Mouse (Mus musculus): ENCODE results near the gene Mfsd4a. TPM values are rescaled to one million over a fixed set of nuclear protein-coding genes. Genes with fewer than 3 reads are reported as not detected.
A peak's percentile ranks its signal among the peaks of the same experiment; 100 is the strongest.

Mfsd4a gene
- polyA plus RNA-seq, 1 experiment from 2014 or later = 13.4 TPM

- Histone ChIP-seq H3K27ac (peak overlapping the region; percentile 100), H3K4me1 (peaks cover 35% of the 10 kb centered on the region), H3K36me3 (0 out of 2 replicates have a peak, but pooled peaks cover 2% of the 10 kb centered on the region), H3K27me3 (ENCODE audit: low read depth, poor library complexity, severe bottlenecking) (no peaks in the 10 kb centered on the region), H3K9me3 (replicated peaks) (no peaks in the 10 kb centered on the region), H3K4me3 (peak overlapping the region; percentile 90)
- under 1% methylated on average over 53 of the region's 72 CpGs for WGBS
- peak; percentile 93 for DNase-seq (ENCODE audit: low spot score)
Observed at GRCm38 (mm10) chr1:132007828-132008827, 59.7 kb downstream of the Mfsd4a start.

DNA sequence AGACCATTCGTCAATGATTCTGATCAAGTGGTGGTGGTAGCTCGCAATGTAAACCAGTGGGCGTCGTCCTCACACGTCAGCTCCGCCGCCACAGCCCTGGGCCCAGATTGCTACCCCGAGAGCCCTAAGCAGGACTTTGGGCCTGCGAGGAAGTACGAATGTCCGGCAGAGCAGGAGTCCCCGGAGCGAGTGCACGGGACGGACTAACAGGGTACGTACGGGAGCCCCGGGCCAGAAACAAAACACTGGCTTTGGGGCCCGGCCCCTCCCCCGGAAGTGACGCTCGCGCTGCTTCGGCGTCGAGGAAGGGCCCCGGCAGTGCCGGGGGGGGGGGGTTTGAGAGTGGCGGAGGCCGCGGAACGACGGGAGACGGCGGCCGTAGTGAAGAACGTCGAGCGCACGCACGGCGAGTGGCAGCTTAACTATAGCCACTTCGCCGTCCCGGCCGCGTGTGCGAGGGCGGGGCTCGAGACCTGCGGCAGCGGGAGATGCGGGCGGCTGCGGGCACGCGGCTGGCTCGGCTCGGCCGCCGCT, 60.5 kb downstream of the Mfsd4a start, which contains the start of gene Elk4:
TSS of gene Elk4 (plus strand) at position 326 of the 534 bp plus-strand sequence.
- Histone ChIP-seq H3K27ac (peak within 1 kb of the TSS; percentile 100), H3K27me3 (ENCODE audit: low read depth, poor library complexity, severe bottlenecking) (no peaks in the 10 kb centered on the region), H3K9me3 (replicated peaks) (no peaks in the 10 kb centered on the region), H3K36me3 (no peaks in the 10 kb centered on the region), H3K4me1 (peaks cover 39% of the 10 kb centered on the region), H3K4me3 (peak within 1 kb of the TSS; percentile 90)
- WGBS = under 1% methylated on average over 54 of the region's 61 CpGs
- peak; percentile 95 for DNase-seq (ENCODE audit: low spot score)

- Histone ChIP-seq H3K27ac (peak overlapping the region; percentile 100; the same call in 1 of the 2 replicates), H3K9me3 (replicated peaks) (no peaks in the 10 kb centered on the region), H3K36me3 (no peaks in the 10 kb centered on the region), H3K4me1 (peaks cover 39% of the 10 kb centered on the region), H3K27me3 (ENCODE audit: low read depth, poor library complexity, severe bottlenecking) (no peaks in the 10 kb centered on the region), H3K4me3 (peak overlapping the region; percentile 90)
- 39% methylated on average over 5 of the region's 5 CpGs for WGBS
- DNase-seq (ENCODE audit: low spot score) = no peak
Observed at GRCm38 (mm10) chr1:132006721-132007120, 61.1 kb downstream of the Mfsd4a start.

DNA sequence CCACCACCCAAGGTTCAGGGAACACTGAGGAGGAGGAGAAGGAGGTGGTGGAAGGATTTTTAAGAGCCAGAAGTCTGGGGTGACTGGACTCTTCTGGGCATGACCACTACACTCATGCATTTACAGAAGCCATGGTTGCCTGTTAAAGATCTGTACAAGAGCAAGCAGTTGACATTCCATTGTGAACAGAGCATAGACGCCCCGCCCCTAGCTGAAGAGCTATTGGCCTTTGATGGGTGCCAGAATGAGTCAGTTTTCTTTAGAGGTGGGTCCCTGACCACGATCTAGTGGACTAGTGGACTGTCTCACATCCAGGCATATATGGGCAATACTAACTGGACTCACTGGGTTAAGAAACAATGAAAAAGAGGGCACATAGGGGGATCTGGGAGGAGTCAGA, 61.8 kb downstream of the Mfsd4a start:
- Histone ChIP-seq H3K9me3 (replicated peaks) (no peaks in the 10 kb centered on the region), H3K4me1 (peaks cover 39% of the 10 kb centered on the region), H3K4me3 (no peak overlapping the region), H3K27ac (no peak overlapping the region), H3K36me3 (no peaks in the 10 kb centered on the region), H3K27me3 (ENCODE audit: low read depth, poor library complexity, severe bottlenecking) (no peaks in the 10 kb centered on the region)
- 81% methylated on average over 3 of the region's 3 CpGs for WGBS
- DNase-seq (ENCODE audit: low spot score) = no peak

- Histone ChIP-seq H3K36me3 (no peaks in the 10 kb centered on the region), H3K4me3 (no peak overlapping the region), H3K4me1 (peaks cover 39% of the 10 kb centered on the region), H3K27ac (no peak overlapping the region), H3K9me3 (replicated peaks) (no peaks in the 10 kb centered on the region), H3K27me3 (ENCODE audit: low read depth, poor library complexity, severe bottlenecking) (no peaks in the 10 kb centered on the region)
- 84% methylated on average over 1 of the region's 1 CpGs for WGBS
- no peak for DNase-seq (ENCODE audit: low spot score)
Observed at GRCm38 (mm10) chr1:132005466-132005865, 62.4 kb downstream of the Mfsd4a start.

- no peaks in the 10 kb centered on the region for H3K9me3 ChIP-seq (replicated peaks)
- H3K4me3 ChIP-seq = no peak overlapping the region
- no peaks in the 10 kb centered on the region for H3K36me3 ChIP-seq
- H3K27me3 ChIP-seq (ENCODE audit: low read depth, poor library complexity, severe bottlenecking) = no peaks in the 10 kb centered on the region
- no peak for DNase-seq (ENCODE audit: low spot score)
- no peak overlapping the region for H3K27ac ChIP-seq
- 82% methylated on average over 6 of the region's 6 CpGs for WGBS
- H3K4me1 ChIP-seq = peaks cover 36% of the 10 kb centered on the region
Observed at GRCm38 (mm10) chr1:132004574-132005180, 63.2 kb downstream of the Mfsd4a start.

DNA sequence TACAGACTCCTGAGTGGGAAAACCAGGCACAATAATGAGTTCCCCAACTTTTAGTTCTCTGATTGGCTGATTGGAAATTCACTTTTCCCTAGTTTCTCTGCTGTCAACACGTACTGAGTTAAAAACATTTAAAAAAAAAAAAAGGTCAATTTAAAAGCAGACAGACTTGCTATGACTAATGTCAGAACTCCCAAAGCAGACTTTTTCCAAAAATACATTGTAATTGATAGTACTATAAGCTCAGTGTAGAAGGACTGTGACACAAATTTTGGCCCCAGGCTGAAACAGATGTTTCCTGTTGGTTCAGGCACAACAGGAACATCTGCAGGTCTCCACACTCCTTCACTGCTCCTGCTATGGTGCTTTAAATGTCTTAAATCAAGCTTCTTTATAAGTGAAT, 64.0 kb downstream of the Mfsd4a start:
- Histone ChIP-seq H3K9me3 (replicated peaks) (no peaks in the 10 kb centered on the region), H3K4me3 (no peak overlapping the region), H3K36me3 (no peaks in the 10 kb centered on the region), H3K4me1 (peaks cover 28% of the 10 kb centered on the region), H3K27me3 (ENCODE audit: low read depth, poor library complexity, severe bottlenecking) (no peaks in the 10 kb centered on the region), H3K27ac (no peak overlapping the region)
- DNase-seq (ENCODE audit: low spot score) = no peak
- WGBS = 65% methylated on average over 1 of the region's 1 CpGs

DNA sequence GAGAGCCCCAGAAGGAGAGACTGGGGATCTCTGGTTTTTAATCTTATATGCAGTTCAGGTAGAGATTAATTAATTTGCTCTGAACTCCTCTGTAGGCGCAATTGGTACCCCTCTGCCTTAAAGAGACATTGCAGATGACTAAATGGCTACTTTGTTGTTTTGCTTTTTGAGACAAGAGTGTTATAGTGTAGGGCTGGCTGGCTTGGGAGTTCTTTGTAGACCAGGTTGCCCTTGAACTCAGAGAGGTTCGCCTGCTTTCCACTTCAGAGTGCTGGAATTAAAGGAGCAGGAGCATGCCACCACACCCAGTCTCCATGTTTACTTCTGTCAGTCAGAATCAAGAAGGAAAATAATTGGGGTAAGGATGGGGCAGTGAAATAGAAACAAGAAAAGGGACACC, 64.8 kb downstream of the Mfsd4a start:
- H3K4me3 ChIP-seq = no peak overlapping the region
- no peaks in the 10 kb centered on the region for H3K27me3 ChIP-seq (ENCODE audit: low read depth, poor library complexity, severe bottlenecking)
- 82% methylated on average over 2 of the region's 2 CpGs for WGBS

GRCm38 (mm10) chr1:132001880-132002330, 66.0 kb downstream of the Mfsd4a start:
- no peak for DNase-seq (ENCODE audit: low spot score)
- Histone ChIP-seq H3K4me1 (peaks cover 25% of the 10 kb centered on the region), H3K9me3 (replicated peaks) (no peaks in the 10 kb centered on the region), H3K27ac (no peak overlapping the region), H3K4me3 (no peak overlapping the region), H3K27me3 (ENCODE audit: low read depth, poor library complexity, severe bottlenecking) (no peaks in the 10 kb centered on the region), H3K36me3 (no peaks in the 10 kb centered on the region)
- 86% methylated on average over 4 of the region's 4 CpGs for WGBS

More for the DNA sequence above, 64.8 kb downstream of the Mfsd4a start:
- Histone ChIP-seq H3K9me3 (replicated peaks) (no peaks in the 10 kb centered on the region), H3K4me1 (peaks cover 25% of the 10 kb centered on the region), H3K36me3 (no peaks in the 10 kb centered on the region), H3K27ac (no peak overlapping the region)
- no peak for DNase-seq (ENCODE audit: low spot score)

DNA sequence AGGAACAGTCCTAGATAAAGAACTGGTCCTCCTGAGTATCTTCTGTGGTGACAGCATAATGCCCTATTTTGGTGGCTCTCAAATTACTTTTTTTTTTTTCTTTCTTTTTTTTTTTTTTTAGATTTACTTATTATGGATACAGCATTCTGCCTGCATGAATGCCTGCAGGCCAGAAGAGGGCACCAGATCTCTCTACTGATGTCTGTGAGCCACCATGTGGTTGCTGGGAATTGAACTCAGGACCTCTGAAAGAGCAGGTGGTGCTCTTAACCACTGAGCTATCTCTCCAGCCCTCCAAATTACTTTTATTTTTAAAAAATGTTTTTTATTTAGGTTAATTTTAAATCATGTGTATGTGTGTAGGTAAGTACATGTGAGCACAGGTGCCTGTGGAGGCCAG, 67.4 kb downstream of the Mfsd4a start:
- Histone ChIP-seq H3K36me3 (no peaks in the 10 kb centered on the region), H3K4me1 (peaks cover 21% of the 10 kb centered on the region), H3K9me3 (replicated peaks) (no peaks in the 10 kb centered on the region), H3K4me3 (no peak overlapping the region), H3K27me3 (ENCODE audit: low read depth, poor library complexity, severe bottlenecking) (no peaks in the 10 kb centered on the region), H3K27ac (no peak overlapping the region)
- DNase-seq (ENCODE audit: low spot score) = no peak

DNA sequence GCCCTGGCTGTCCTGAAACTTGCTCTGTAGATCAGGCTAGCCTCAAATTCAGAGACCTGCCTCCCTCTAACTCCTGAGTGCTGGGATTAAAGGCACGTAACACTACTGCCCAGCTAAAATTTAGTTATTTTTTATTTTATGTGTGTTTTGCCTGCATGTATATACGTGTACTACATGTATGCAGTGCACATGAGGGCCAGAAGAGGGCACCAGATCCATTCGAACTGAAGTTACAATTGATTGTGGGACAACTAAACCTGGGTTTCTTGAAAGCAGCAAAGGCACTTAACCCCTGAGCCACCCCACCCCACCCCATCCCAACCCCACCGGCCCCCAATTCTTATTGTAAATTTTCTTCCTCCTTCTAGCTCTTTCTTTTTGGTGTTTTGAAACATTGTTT, 72.8 kb downstream of the Mfsd4a start:
- 38% methylated on average over 4 of the region's 4 CpGs for WGBS
- H3K27ac ChIP-seq = no peak overlapping the region
- H3K36me3 ChIP-seq = no peaks in the 10 kb centered on the region
- no peaks in the 10 kb centered on the region for H3K27me3 ChIP-seq (ENCODE audit: low read depth, poor library complexity, severe bottlenecking)
- DNase-seq (ENCODE audit: low spot score) = peak; percentile 60
- no peaks in the 10 kb centered on the region for H3K4me1 ChIP-seq
- H3K9me3 ChIP-seq (replicated peaks) = no peaks in the 10 kb centered on the region
- no peak overlapping the region for H3K4me3 ChIP-seq

DNA sequence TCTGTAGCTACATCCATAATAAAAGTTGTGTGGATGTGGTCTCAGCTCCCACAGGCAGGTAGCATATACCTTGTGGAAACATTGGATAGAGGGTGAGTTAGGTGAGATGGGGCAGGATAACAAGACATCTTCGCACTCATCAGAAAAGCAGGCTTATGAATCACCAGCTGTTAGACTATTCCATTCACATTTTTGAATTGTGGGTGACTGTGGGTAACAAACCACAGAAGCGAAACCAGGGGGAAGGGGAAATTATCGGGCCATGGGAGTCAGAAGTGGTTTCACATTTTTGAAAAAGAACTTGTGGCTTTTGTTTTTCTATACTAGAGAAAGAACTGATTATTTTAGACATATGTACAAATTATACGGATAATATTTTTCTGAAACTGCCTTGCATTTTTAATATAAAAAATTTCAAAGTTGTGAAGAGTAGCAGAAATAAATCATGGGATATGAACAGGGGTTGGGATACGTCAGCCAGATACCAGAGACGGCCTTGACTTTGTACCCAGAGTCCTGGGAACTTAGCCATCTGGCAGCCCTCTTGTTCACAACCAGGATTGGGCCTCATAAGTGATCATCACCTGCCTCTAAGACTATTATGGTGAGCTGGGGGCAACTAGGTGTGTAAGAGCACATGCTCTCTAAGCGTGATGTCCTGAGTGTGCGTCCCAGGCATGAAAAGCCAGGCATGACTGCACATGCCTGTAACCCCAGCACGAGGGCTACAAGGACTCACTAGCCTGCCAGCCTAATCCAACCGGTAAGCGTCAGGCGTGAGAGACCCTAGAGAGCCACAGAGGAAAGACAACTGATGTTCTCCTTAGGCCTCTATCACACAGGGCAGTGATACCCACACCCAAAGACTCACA, 74.5 kb downstream of the Mfsd4a start:
- H3K4me1 ChIP-seq = no peaks in the 10 kb centered on the region
- no peak for DNase-seq (ENCODE audit: low spot score)
- no peaks in the 10 kb centered on the region for H3K9me3 ChIP-seq (replicated peaks)
- no peaks in the 10 kb centered on the region for H3K36me3 ChIP-seq
- H3K4me3 ChIP-seq = no peak overlapping the region
- no peaks in the 10 kb centered on the region for H3K27me3 ChIP-seq (ENCODE audit: low read depth, poor library complexity, severe bottlenecking)
- H3K27ac ChIP-seq = no peak overlapping the region
- WGBS = 88% methylated on average over 12 of the region's 12 CpGs
